Mouse (Mus musculus) MEL (cell line): ENCODE results near the gene Klf12.

Experiments used
- MAFK ChIP-seq: IDR thresholded peaks from 2 replicates; pipeline ENCODE4 v1.6.1; 2011; ENCODE audit warnings: low read depth, mild to moderate bottlenecking, low read length, improper control_type of control experiment, borderline replicate concordance
- MYC ChIP-seq: IDR thresholded peaks from 2 replicates; pipeline ENCODE4 v1.6.1; 2011; ENCODE audit warnings: low read depth, mild to moderate bottlenecking, low read length, improper control_type of control experiment, moderate library complexity
- POLR2A ChIP-seq, 2 experiments: IDR thresholded peaks; 2 replicates each; pipeline ENCODE4 v1.6.1; 2011 to 2012; ENCODE audit warnings: low read length in 2 of 2, mild to moderate bottlenecking in 2 of 2, control low read depth in 1 of 2, improper control_type of control experiment in 1 of 2, low read depth in 1 of 2, moderate library complexity in 1 of 2; ENCODE audit not compliant: control insufficient read depth in 1 of 2, insufficient read depth in 1 of 2, poor library complexity in 1 of 2
- POLR2AphosphoS2 ChIP-seq: IDR thresholded peaks from 2 replicates; pipeline ENCODE4 v1.6.1; 2011; ENCODE audit warnings: low read length, improper control_type of control experiment
- USF1 ChIP-seq: IDR thresholded peaks from 2 replicates; pipeline ENCODE4 v1.6.1; 2014; ENCODE audit warnings: low read depth, mild to moderate bottlenecking, inconsistent platforms, low read length, improper control_type of control experiment, moderate library complexity
- ZMIZ1 ChIP-seq: IDR thresholded peaks from 2 replicates; pipeline ENCODE4 v1.6.1; 2012; ENCODE audit warnings: low read depth, mild to moderate bottlenecking, inconsistent platforms, low read length, improper control_type of control experiment, moderate library complexity
- ZNF384 ChIP-seq: IDR thresholded peaks from 2 replicates; pipeline ENCODE4 v1.6.1; 2012; ENCODE audit warnings: low read depth, mild to moderate bottlenecking, inconsistent platforms, low read length, improper control_type of control experiment

- TF ChIP-seq POLR2AphosphoS2 (no peak), MAFK (no peak), ZNF384 (no peak), POLR2A (IDR thresholded peaks at IDR 0.05; ENCODE audit: control insufficient read depth in 1 of 2, insufficient read depth in 1 of 2, low read depth in 1 of 2, low read length in 2 of 2, poor library complexity in 1 of 2) (no peak), USF1 (peak; percentile 11; the same call in 1 of the 2 replicates), MYC (no peak), ZMIZ1 (no peak)
Measured at GRCm38 (mm10) chr14:100316780-100317179, 32.3 kb upstream of the Klf12 start.
